Mouse (Mus musculus): ENCODE data around the gene Borcs6. TPM values are rescaled to one million over a fixed set of nuclear protein-coding genes. Genes with fewer than 3 reads are reported as not detected.

Borcs6 gene
- polyA plus RNA-seq, 1 experiment from 2014 or later = 8.0 TPM

DNA sequence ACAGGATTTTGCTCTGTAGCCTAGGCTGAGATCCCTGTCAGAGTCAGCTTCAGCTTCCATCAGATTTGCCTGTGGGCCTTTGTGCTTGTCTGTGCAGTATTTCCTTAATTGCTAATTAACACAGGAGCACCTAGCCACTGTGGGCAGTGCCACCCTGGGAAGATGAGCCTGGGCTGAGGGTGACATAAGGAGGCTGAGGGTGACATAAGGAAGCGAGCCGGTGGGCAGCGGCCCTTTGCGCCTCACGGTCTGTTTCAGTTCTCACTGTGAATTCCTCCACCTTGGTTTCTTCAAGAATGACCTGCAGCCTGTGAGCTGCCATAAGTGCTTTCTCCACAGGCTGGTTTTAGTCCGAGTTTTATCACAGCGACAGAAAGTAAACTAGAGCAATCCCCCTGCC lies 22.1 kb downstream of the Borcs6 start:
- Histone ChIP-seq H3K4me3 (ENCODE audit: low read length) (no peak overlapping the region), H3K4me1 (ENCODE audit: control insufficient read depth, insufficient read depth, low read length) (no peaks in the 10 kb centered on the region), H3K36me3 (ENCODE audit: control insufficient read depth, insufficient read depth, low read length) (no peaks in the 10 kb centered on the region), H3K4me2 (ENCODE audit: low read depth, low read length) (no peak overlapping the region), H3K9ac (ENCODE audit: low read depth, low read length) (no peak overlapping the region), H3K27me3 (replicated peaks; ENCODE audit: control insufficient read depth, insufficient read depth, low read length) (no peaks in the 10 kb centered on the region), H3K27ac (ENCODE audit: low read length) (no peak overlapping the region), H3K9me3 (ENCODE audit: control insufficient read depth, low read length) (no peaks in the 10 kb centered on the region)
- ATAC-seq = no peak
- WGBS = 83% methylated on average over 7 of the region's 7 CpGs

DNA sequence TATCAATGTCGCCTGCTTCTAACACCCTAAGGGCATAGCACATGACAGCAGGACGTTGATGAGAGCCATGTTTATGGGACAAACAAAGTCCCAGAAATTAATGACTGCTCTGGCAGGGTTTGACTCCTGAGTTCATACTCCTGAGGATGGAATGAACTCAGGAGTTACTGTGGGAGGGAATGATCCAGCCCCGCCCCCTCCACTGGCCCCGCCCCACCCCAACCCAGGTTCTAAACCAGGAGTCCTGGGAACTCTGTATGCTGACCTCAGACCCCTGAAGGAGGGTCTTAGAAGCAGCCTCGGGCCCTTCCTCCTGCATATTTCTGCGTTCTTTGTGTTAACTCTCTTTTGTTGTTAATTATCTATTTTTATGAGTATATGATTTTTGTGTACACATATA lies 26.1 kb downstream of the Borcs6 start:
- 56% methylated on average over 6 of the region's 6 CpGs for WGBS
- ATAC-seq = no peak

DNA sequence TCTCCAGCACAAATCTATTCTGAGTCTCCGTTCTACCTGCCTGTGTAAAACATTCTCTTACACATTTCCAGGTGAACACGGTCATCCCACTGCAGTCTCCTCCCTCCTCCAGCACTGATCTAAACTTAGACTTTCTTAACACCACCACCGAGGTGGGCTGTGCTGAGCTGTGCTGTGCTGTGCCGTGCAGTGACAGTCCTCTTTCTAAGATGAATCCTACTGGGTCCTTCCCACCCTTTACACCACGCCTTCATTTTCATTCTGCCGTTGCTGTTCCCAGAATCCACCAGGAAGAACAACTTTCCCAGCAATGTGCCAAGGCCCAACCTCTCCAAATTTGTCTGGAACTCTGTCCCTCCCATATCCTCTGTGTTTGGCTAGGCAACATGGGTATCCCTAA lies 26.9 kb downstream of the Borcs6 start:
- no peak overlapping the region for H3K4me2 ChIP-seq (ENCODE audit: low read depth, low read length)
- no peak for ATAC-seq
- no peak overlapping the region for H3K27ac ChIP-seq (ENCODE audit: low read length)
- no peaks in the 10 kb centered on the region for H3K9me3 ChIP-seq (ENCODE audit: control insufficient read depth, low read length)
- no peak overlapping the region for H3K4me3 ChIP-seq (ENCODE audit: low read length)
- WGBS = 49% methylated on average over 6 of the region's 6 CpGs
- H3K4me1 ChIP-seq (ENCODE audit: control insufficient read depth, insufficient read depth, low read length) = peaks cover 32% of the 10 kb centered on the region
- no peaks in the 10 kb centered on the region for H3K36me3 ChIP-seq (ENCODE audit: control insufficient read depth, insufficient read depth, low read length)
- H3K9ac ChIP-seq (ENCODE audit: low read depth, low read length) = no peak overlapping the region
- no peaks in the 10 kb centered on the region for H3K27me3 ChIP-seq (replicated peaks; ENCODE audit: control insufficient read depth, insufficient read depth, low read length)

More for the DNA sequence above, 26.1 kb downstream of the Borcs6 start:
- no peak overlapping the region for H3K4me3 ChIP-seq (ENCODE audit: low read length)
- H3K4me2 ChIP-seq (ENCODE audit: low read depth, low read length) = no peak overlapping the region
- no peaks in the 10 kb centered on the region for H3K9me3 ChIP-seq (ENCODE audit: control insufficient read depth, low read length)
- no peaks in the 10 kb centered on the region for H3K36me3 ChIP-seq (ENCODE audit: control insufficient read depth, insufficient read depth, low read length)
- peaks cover 27% of the 10 kb centered on the region for H3K4me1 ChIP-seq (ENCODE audit: control insufficient read depth, insufficient read depth, low read length)
- no peak overlapping the region for H3K27ac ChIP-seq (ENCODE audit: low read length)
- no peaks in the 10 kb centered on the region for H3K27me3 ChIP-seq (replicated peaks; ENCODE audit: control insufficient read depth, insufficient read depth, low read length)
- no peak overlapping the region for H3K9ac ChIP-seq (ENCODE audit: low read depth, low read length)

DNA sequence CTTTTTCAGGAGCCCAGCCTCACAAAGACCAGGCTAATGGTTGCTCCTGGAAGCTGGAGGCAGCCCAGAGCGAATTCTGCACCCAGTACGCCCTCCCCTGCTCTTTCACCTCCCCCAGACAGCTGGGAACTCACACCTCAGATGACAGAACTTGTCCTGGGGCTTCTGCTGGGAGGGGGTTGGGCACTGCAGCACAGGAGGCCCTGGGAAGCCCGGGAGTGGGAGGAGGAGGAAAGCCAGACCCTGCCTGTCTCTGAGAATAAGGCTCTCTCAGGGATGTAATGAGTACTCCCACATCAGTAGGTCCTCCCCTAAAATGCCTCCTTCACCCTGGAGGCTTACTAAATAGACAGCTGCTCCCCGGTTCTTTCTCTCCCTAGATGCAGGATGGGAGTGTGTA lies 27.6 kb downstream of the Borcs6 start:
- Histone ChIP-seq H3K9me3 (ENCODE audit: control insufficient read depth, low read length) (no peaks in the 10 kb centered on the region), H3K4me3 (ENCODE audit: low read length) (no peak overlapping the region), H3K9ac (ENCODE audit: low read depth, low read length) (peak overlapping the region; percentile 45), H3K36me3 (ENCODE audit: control insufficient read depth, insufficient read depth, low read length) (no peaks in the 10 kb centered on the region), H3K27ac (ENCODE audit: low read length) (peak overlapping the region; percentile 73), H3K4me1 (ENCODE audit: control insufficient read depth, insufficient read depth, low read length) (peaks cover 38% of the 10 kb centered on the region), H3K27me3 (replicated peaks; ENCODE audit: control insufficient read depth, insufficient read depth, low read length) (no peaks in the 10 kb centered on the region), H3K4me2 (ENCODE audit: low read depth, low read length) (no peak overlapping the region)
- WGBS = 20% methylated on average over 4 of the region's 4 CpGs
- peak; percentile 15; the same call in 1 of the 2 replicates for ATAC-seq

DNA sequence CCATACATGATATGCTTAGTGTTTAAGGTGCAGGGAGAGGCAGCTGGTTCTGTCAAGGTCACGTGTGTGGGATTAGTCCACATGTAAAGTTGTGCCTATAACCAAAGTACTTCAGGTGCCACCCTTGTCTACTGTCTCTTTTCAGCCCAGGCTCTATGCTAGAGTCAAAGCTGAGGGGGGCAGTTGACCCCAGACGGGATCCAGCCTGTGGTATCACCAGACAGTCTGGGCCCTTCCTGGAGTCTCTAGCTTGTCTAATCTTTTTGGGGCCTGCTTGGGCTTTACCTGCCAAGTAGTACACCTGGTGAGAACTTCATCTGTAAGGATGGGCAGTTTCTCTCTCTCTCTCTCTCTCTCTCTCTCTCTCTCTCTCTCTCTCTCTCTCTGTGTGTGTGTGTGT lies 28.1 kb downstream of the Borcs6 start:
- ATAC-seq = no peak
- Histone ChIP-seq H3K36me3 (ENCODE audit: control insufficient read depth, insufficient read depth, low read length) (peaks cover 2% of the 10 kb centered on the region; the same call in 1 of the 2 replicates), H3K9ac (ENCODE audit: low read depth, low read length) (peak overlapping the region; percentile 100), H3K9me3 (ENCODE audit: control insufficient read depth, low read length) (no peaks in the 10 kb centered on the region), H3K4me1 (ENCODE audit: control insufficient read depth, insufficient read depth, low read length) (peaks cover 40% of the 10 kb centered on the region), H3K27me3 (replicated peaks; ENCODE audit: control insufficient read depth, insufficient read depth, low read length) (no peaks in the 10 kb centered on the region), H3K4me2 (ENCODE audit: low read depth, low read length) (no peak overlapping the region), H3K4me3 (ENCODE audit: low read length) (no peak overlapping the region; the same call in 1 of the 2 replicates), H3K27ac (ENCODE audit: low read length) (peak overlapping the region; percentile 73)
- 62% methylated on average over 2 of the region's 2 CpGs for WGBS

DNA sequence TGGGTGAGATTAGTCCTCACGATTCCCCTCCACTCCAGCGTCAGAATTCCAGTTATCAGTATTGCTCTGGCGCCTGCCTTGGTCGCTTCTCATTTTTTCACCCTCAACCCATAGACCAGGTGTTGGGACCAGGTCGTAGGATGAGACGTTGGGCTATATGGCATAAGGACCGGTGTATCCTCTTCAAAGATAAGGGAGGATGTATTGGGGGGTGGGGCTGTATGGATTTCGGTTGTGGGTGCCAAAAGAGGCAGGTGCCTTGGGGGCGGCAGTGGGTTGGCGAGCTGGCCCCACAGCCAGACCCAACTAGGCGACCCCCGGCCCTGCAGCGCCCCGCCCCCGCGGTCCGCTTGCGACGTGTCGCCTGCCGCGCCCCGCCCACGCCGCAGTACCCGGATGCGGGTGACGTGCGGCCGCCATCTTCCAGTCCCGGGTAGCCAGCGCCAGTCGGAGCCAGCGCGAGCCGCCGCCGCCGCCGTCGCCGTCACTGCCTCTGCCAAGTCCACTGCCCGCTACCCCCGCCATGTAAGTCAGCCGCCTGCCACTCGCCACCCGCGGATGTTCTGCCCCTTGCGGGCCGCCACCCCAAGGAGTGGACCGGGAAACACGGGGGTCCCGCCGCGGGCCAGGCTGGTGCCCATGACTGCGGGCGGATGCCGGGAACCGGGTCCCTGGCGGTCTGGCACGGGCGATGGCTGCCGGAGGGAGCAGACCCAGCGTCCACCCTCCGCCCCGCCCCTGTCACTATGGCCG lies 28.8 kb downstream of the Borcs6 start, which contains the start of gene Vamp2:
Gene Vamp2 (plus strand): TSS at position 388 of the 753 bp plus-strand sequence.
- Histone ChIP-seq H3K27me3 (replicated peaks; ENCODE audit: control insufficient read depth, insufficient read depth, low read length) (no peaks in the 10 kb centered on the region), H3K27ac (ENCODE audit: low read length) (peak within 1 kb of the TSS; percentile 93), H3K36me3 (ENCODE audit: control insufficient read depth, insufficient read depth, low read length) (peaks cover 2% of the 10 kb centered on the region; the same call in 1 of the 2 replicates), H3K4me3 (ENCODE audit: low read length) (peak within 1 kb of the TSS; percentile 97), H3K4me2 (ENCODE audit: low read depth, low read length) (peak within 1 kb of the TSS; percentile 89), H3K9ac (ENCODE audit: low read depth, low read length) (peak within 1 kb of the TSS; percentile 100), H3K9me3 (ENCODE audit: control insufficient read depth, low read length) (no peaks in the 10 kb centered on the region), H3K4me1 (ENCODE audit: control insufficient read depth, insufficient read depth, low read length) (peaks cover 41% of the 10 kb centered on the region)
- whole genome bisulfite sequencing = 1% methylated on average over 49 of the region's 67 CpGs
- peak; percentile 68 for ATAC-seq

DNA sequence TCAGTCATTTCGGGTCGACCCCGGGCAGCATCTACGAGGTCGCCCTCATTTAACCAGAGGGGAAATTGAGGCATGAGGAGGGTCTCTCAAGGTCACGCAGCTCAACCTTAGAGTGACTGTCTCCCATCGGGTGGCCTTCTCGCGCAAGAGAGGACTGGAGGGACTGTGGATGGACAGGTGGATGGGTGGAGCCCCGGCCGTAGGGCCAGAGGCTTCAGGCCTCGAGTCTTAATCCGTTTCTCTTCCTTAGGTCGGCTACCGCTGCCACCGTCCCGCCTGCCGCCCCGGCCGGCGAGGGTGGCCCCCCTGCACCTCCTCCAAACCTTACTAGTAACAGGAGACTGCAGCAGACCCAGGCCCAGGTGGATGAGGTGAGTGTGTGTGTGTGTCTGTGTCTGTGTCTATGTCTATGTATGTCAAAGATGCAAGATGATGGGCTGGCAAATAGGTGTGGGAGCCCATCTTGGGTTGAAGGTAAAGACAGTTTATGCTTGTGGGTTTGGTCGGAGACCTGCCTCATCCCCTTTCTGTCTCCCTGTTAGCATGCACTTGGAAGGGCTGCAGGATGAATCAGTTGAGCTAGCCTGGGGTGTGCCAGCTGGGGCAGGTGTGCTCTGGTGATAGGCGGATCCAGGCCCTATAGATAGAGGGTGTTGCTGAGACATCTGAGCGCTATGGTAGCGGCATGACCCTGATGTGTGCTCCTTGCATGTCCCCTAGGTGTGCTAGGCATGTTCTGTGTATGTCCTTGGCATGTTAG lies 29.5 kb downstream of the Borcs6 start:
- Histone ChIP-seq H3K27ac (ENCODE audit: low read length) (peak overlapping the region; percentile 93), H3K4me3 (ENCODE audit: low read length) (peak overlapping the region; percentile 97), H3K4me1 (ENCODE audit: control insufficient read depth, insufficient read depth, low read length) (peaks cover 41% of the 10 kb centered on the region), H3K27me3 (replicated peaks; ENCODE audit: control insufficient read depth, insufficient read depth, low read length) (no peaks in the 10 kb centered on the region), H3K4me2 (ENCODE audit: low read depth, low read length) (peak overlapping the region; percentile 89), H3K9me3 (ENCODE audit: control insufficient read depth, low read length) (no peaks in the 10 kb centered on the region), H3K36me3 (ENCODE audit: control insufficient read depth, insufficient read depth, low read length) (peaks cover 2% of the 10 kb centered on the region; the same call in 1 of the 2 replicates), H3K9ac (ENCODE audit: low read depth, low read length) (peak overlapping the region; percentile 100)
- 8% methylated on average over 25 of the region's 25 CpGs for WGBS
- peak; percentile 37 for ATAC-seq

DNA sequence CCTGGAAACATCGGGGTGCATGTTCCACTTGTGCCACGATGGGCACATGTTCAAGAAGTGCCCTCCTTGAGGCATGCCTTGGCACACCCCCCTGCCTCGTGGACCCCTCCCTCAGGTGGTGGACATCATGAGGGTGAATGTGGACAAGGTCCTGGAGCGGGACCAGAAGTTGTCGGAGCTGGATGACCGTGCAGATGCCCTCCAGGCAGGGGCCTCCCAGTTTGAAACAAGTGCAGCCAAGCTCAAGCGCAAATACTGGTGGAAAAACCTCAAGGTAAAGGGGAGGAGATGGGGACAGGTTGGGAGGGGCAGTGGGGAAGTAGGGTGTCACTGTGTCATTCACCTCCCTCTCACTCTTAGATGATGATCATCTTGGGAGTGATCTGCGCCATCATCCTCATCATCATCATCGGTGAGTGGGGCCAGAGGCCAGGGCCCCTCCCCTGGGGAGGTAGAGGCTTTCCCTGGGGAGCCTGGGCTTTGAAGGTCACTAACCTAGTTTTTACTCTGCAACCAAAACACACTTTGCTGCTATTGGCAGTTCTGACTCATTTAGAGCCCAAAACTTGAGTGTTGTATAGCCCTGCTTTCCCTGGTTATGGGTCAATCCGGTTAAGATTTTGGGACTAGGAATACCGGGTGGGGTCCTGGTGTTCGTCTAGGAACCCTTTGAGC lies 30.2 kb downstream of the Borcs6 start:
- H3K9me3 ChIP-seq (ENCODE audit: control insufficient read depth, low read length) = no peaks in the 10 kb centered on the region
- peak overlapping the region; percentile 97 for H3K4me3 ChIP-seq (ENCODE audit: low read length)
- no peaks in the 10 kb centered on the region for H3K27me3 ChIP-seq (replicated peaks; ENCODE audit: control insufficient read depth, insufficient read depth, low read length)
- WGBS = 77% methylated on average over 12 of the region's 12 CpGs
- H3K27ac ChIP-seq (ENCODE audit: low read length) = no peak overlapping the region
- no peak for ATAC-seq
- H3K4me2 ChIP-seq (ENCODE audit: low read depth, low read length) = peak overlapping the region; percentile 89
- H3K36me3 ChIP-seq (ENCODE audit: control insufficient read depth, insufficient read depth, low read length) = peaks cover 2% of the 10 kb centered on the region; the same call in 1 of the 2 replicates
- peaks cover 41% of the 10 kb centered on the region for H3K4me1 ChIP-seq (ENCODE audit: control insufficient read depth, insufficient read depth, low read length)
- H3K9ac ChIP-seq (ENCODE audit: low read depth, low read length) = peak overlapping the region; percentile 100

DNA sequence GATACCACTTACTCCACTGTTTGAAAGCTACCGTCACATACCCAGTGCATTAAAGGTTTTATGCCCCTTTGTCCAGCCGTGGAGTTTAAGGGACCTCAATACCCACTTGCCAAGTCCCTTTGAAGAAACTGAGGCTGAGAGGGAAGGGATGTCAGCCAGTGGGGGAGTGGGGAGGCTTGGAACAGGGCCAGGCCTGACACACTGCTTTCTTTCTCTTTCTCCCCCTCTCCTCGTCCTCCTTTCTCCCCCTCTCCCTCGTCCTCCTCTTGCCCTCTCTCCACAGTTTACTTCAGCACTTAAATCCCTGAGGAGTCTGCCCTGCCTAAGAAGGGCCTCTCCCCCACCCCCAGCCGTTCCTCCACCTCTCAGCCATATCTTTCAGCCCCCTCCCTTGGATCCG lies 30.9 kb downstream of the Borcs6 start:
- Histone ChIP-seq H3K4me1 (ENCODE audit: control insufficient read depth, insufficient read depth, low read length) (peaks cover 41% of the 10 kb centered on the region), H3K4me3 (ENCODE audit: low read length) (no peak overlapping the region), H3K9ac (ENCODE audit: low read depth, low read length) (peak overlapping the region; percentile 100), H3K4me2 (ENCODE audit: low read depth, low read length) (peak overlapping the region; percentile 89; the same call in 1 of the 2 replicates), H3K9me3 (ENCODE audit: control insufficient read depth, low read length) (no peaks in the 10 kb centered on the region), H3K27me3 (replicated peaks; ENCODE audit: control insufficient read depth, insufficient read depth, low read length) (no peaks in the 10 kb centered on the region), H3K36me3 (ENCODE audit: control insufficient read depth, insufficient read depth, low read length) (peaks cover 2% of the 10 kb centered on the region; the same call in 1 of the 2 replicates), H3K27ac (ENCODE audit: low read length) (no peak overlapping the region)
- WGBS = 64% methylated on average over 6 of the region's 6 CpGs
- no peak for ATAC-seq

All from intestine, embryonic 16.5 days (tissue).